Mouse (Mus musculus) hindbrain, embryonic 13.5 days (tissue): Measurements from ENCODE around the gene Prkg1. TPM values are rescaled to one million over a fixed set of nuclear protein-coding genes. Genes with fewer than 3 reads are reported as not detected.
"Not testable (repeated sequence)": the region's sequence is repeated elsewhere in the genome, so short reads cannot be mapped to it uniquely, and the experiment has no call there.

ENCODE experiments used
- ATAC-seq: fragments of 200-750 bp; cut with Nextera tagmentation; 2 replicates; pipeline ENCODE4 v1.8.0; 2017; ENCODE audit warnings: moderate TSS enrichment; ENCODE audit not compliant: low FRiP score
- H3K27ac ChIP-seq: fragments of 300-500 bp; sonication (generic); 2 replicates; pipeline ENCODE4 v1.5.1; 2015; ENCODE audit warnings: inconsistent platforms, mild to moderate bottlenecking, moderate library complexity
- H3K27me3 ChIP-seq: fragments of 300-500 bp; sonication (generic); 2 replicates; pipeline ENCODE4 v1.6.1; 2015; ENCODE audit warnings: mild to moderate bottlenecking, inconsistent platforms
- H3K36me3 ChIP-seq: fragments of 300-500 bp; sonication (generic); 2 replicates; pipeline ENCODE4 v1.6.1; 2015; ENCODE audit warnings: mild to moderate bottlenecking, inconsistent platforms
- H3K4me1 ChIP-seq: fragments of 300-500 bp; sonication (generic); replicated peaks from 2 replicates; pipeline ENCODE4 v1.6.1; 2015; ENCODE audit warnings: inconsistent platforms
- H3K4me2 ChIP-seq: fragments of 300-500 bp; sonication (generic); 2 replicates; pipeline ENCODE4 v1.6.1; 2015; ENCODE audit warnings: inconsistent platforms, mild to moderate bottlenecking, moderate library complexity
- H3K4me3 ChIP-seq: fragments of 300-500 bp; sonication (generic); 2 replicates; pipeline ENCODE4 v1.5.1; 2015; ENCODE audit warnings: mild to moderate bottlenecking, inconsistent platforms
- H3K9ac ChIP-seq: fragments of 300-500 bp; sonication (generic); 2 replicates; pipeline ENCODE4 v1.6.1; 2015; ENCODE audit warnings: mild to moderate bottlenecking, inconsistent platforms
- H3K9me3 ChIP-seq: fragments of 300-500 bp; sonication (generic); 2 replicates; pipeline ENCODE4 v1.6.1; 2016; ENCODE audit warnings: inconsistent platforms
- WGBS: fragments of 180-500 bp; shearing (Covaris S2); methylation state at CpG from one replicate; pipeline ENCODE4 v1.1.7; 2015; 5-methylcytosine and 5-hydroxymethylcytosine counted together
- polyA plus RNA-seq: library from polyadenylated mRNA; unstranded; fragments of >200 nt; fragmentation: Nextera tagmentation; extraction: Ambion mirVana; gene quantifications from 2 replicates; pipeline ENCODE4 v1.2.1, GENCODE M21; 2015

Gene Prkg1
- polyA plus RNA-seq, 1 experiment from 2014 or later, result 4.2 TPM

- Histone ChIP-seq H3K27ac (no peak overlapping the region), H3K9me3 (no peaks in the 10 kb centered on the region), H3K4me1 (no peaks in the 10 kb centered on the region), H3K9ac (no peak overlapping the region), H3K36me3 (no peaks in the 10 kb centered on the region), H3K4me3 (no peak overlapping the region), H3K4me2 (no peak overlapping the region), H3K27me3 (no peaks in the 10 kb centered on the region)
- no peak for ATAC-seq
- 52% methylated on average over 3 of the region's 3 CpGs for WGBS
These were observed 536.4 kb downstream of the Prkg1 start for GRCm38 (mm10) chr19:31228385-31228784.

GRCm38 (mm10) chr19:31223457-31223856 lies 541.4 kb downstream of the Prkg1 start:
- Histone ChIP-seq H3K36me3 (no peaks in the 10 kb centered on the region), H3K9ac (no peak overlapping the region), H3K4me1 (0 out of 2 replicates have a peak, but pooled peaks cover 3% of the 10 kb centered on the region), H3K9me3 (no peaks in the 10 kb centered on the region), H3K4me3 (no peak overlapping the region), H3K27me3 (no peaks in the 10 kb centered on the region), H3K27ac (no peak overlapping the region), H3K4me2 (no peak overlapping the region)
- no peak for ATAC-seq
- 92% methylated on average over 1 of the region's 1 CpGs for WGBS

GRCm38 (mm10) chr19:31219261-31219660 lies 545.6 kb downstream of the Prkg1 start:
- ATAC-seq, result not testable (repeated sequence)

GRCm38 (mm10) chr19:31210850-31211249 lies 554.0 kb downstream of the Prkg1 start:
- Histone ChIP-seq H3K27me3 (no peaks in the 10 kb centered on the region), H3K9me3 (no peaks in the 10 kb centered on the region), H3K4me2 (no peak overlapping the region), H3K4me3 (no peak overlapping the region), H3K27ac (no peak overlapping the region), H3K9ac (no peak overlapping the region), H3K36me3 (no peaks in the 10 kb centered on the region), H3K4me1 (no peaks in the 10 kb centered on the region)
- WGBS, result 75% methylated on average over 3 of the region's 3 CpGs
- no peak for ATAC-seq

More at GRCm38 (mm10) chr19:31219261-31219660, 545.6 kb downstream of the Prkg1 start:
- not testable (repeated sequence) for H3K36me3 ChIP-seq, H3K27me3 ChIP-seq, H3K4me1 ChIP-seq, H3K9me3 ChIP-seq, H3K27ac ChIP-seq, H3K4me2 ChIP-seq, H3K4me3 ChIP-seq, H3K9ac ChIP-seq
- WGBS, result 93% methylated on average over 4 of the region's 4 CpGs

- Histone ChIP-seq H3K4me2 (no peak overlapping the region), H3K27ac (no peak overlapping the region)
These were observed 554.4 kb downstream of the Prkg1 start for GRCm38 (mm10) chr19:31210449-31210848.

GRCm38 (mm10) chr19:31199583-31199982 lies 565.2 kb downstream of the Prkg1 start:
- no peak overlapping the region for H3K4me3 ChIP-seq
- H3K27me3 ChIP-seq, result no peaks in the 10 kb centered on the region
- no peak for ATAC-seq
- WGBS, result 48% methylated on average over 5 of the region's 5 CpGs
- no peak overlapping the region for H3K4me2 ChIP-seq
- H3K36me3 ChIP-seq, result no peaks in the 10 kb centered on the region
- no peak overlapping the region for H3K9ac ChIP-seq
- H3K27ac ChIP-seq, result no peak overlapping the region
- H3K9me3 ChIP-seq, result no peaks in the 10 kb centered on the region
- peaks cover 6% of the 10 kb centered on the region; the same call in 1 of the 2 replicates for H3K4me1 ChIP-seq

More at GRCm38 (mm10) chr19:31210449-31210848, 554.4 kb downstream of the Prkg1 start:
- Histone ChIP-seq H3K9ac (no peak overlapping the region), H3K4me3 (no peak overlapping the region), H3K27me3 (no peaks in the 10 kb centered on the region), H3K4me1 (no peaks in the 10 kb centered on the region), H3K9me3 (no peaks in the 10 kb centered on the region), H3K36me3 (no peaks in the 10 kb centered on the region)
- WGBS, result 66% methylated on average over 2 of the region's 2 CpGs
- 0 out of 2 replicates have a peak, but pooled peaks have one; percentile 13 for ATAC-seq

- no peak overlapping the region for H3K27ac ChIP-seq
- WGBS, result 70% methylated on average over 4 of the region's 4 CpGs
- H3K27me3 ChIP-seq, result no peaks in the 10 kb centered on the region
- no peaks in the 10 kb centered on the region for H3K36me3 ChIP-seq
- no peak overlapping the region for H3K9ac ChIP-seq
- H3K4me2 ChIP-seq, result no peak overlapping the region
- no peaks in the 10 kb centered on the region for H3K9me3 ChIP-seq
- no peak for ATAC-seq
- no peak overlapping the region for H3K4me3 ChIP-seq
- peaks cover 6% of the 10 kb centered on the region; the same call in 1 of the 2 replicates for H3K4me1 ChIP-seq
These were observed 566.4 kb downstream of the Prkg1 start for GRCm38 (mm10) chr19:31198461-31198860.

GRCm38 (mm10) chr19:31197076-31197475 lies 567.8 kb downstream of the Prkg1 start:
- no peaks in the 10 kb centered on the region for H3K36me3 ChIP-seq
- no peak for ATAC-seq

GRCm38 (mm10) chr19:31188559-31189218 lies 576.1 kb downstream of the Prkg1 start:
- Histone ChIP-seq H3K9ac (no peak overlapping the region), H3K27me3 (no peaks in the 10 kb centered on the region), H3K36me3 (no peaks in the 10 kb centered on the region), H3K4me1 (no peaks in the 10 kb centered on the region), H3K4me2 (no peak overlapping the region), H3K27ac (no peak overlapping the region), H3K9me3 (no peaks in the 10 kb centered on the region), H3K4me3 (no peak overlapping the region)
- 72% methylated on average over 6 of the region's 6 CpGs for WGBS
- no peak for ATAC-seq

More at GRCm38 (mm10) chr19:31197076-31197475, 567.8 kb downstream of the Prkg1 start:
- no peaks in the 10 kb centered on the region for H3K27me3 ChIP-seq
- H3K9me3 ChIP-seq, result no peaks in the 10 kb centered on the region
- no peak overlapping the region for H3K4me2 ChIP-seq
- no peak overlapping the region for H3K27ac ChIP-seq
- no peak overlapping the region for H3K4me3 ChIP-seq
- 90% methylated on average over 6 of the region's 6 CpGs for WGBS
- peaks cover 6% of the 10 kb centered on the region; the same call in 1 of the 2 replicates for H3K4me1 ChIP-seq
- H3K9ac ChIP-seq, result no peak overlapping the region

GRCm38 (mm10) chr19:31180757-31181156 lies 584.1 kb downstream of the Prkg1 start:
- H3K4me1 ChIP-seq, result no peaks in the 10 kb centered on the region
- H3K4me3 ChIP-seq, result no peak overlapping the region
- 88% methylated on average over 4 of the region's 4 CpGs for WGBS
- no peak overlapping the region for H3K27ac ChIP-seq
- no peak overlapping the region for H3K4me2 ChIP-seq
- no peak overlapping the region for H3K9ac ChIP-seq
- H3K9me3 ChIP-seq, result no peaks in the 10 kb centered on the region
- H3K36me3 ChIP-seq, result no peaks in the 10 kb centered on the region
- no peak for ATAC-seq
- no peaks in the 10 kb centered on the region for H3K27me3 ChIP-seq

- no peak overlapping the region for H3K9ac ChIP-seq
These were observed 587.4 kb downstream of the Prkg1 start for GRCm38 (mm10) chr19:31177279-31177922.

GRCm38 (mm10) chr19:31170985-31171384 lies 593.8 kb downstream of the Prkg1 start:
- no peak for ATAC-seq

More at GRCm38 (mm10) chr19:31177279-31177922, 587.4 kb downstream of the Prkg1 start:
- Histone ChIP-seq H3K36me3 (no peaks in the 10 kb centered on the region), H3K4me1 (no peaks in the 10 kb centered on the region), H3K9me3 (no peaks in the 10 kb centered on the region), H3K4me2 (no peak overlapping the region), H3K27me3 (no peaks in the 10 kb centered on the region), H3K4me3 (no peak overlapping the region), H3K27ac (no peak overlapping the region)
- 85% methylated on average over 8 of the region's 8 CpGs for WGBS
- no peak for ATAC-seq

More at GRCm38 (mm10) chr19:31170985-31171384, 593.8 kb downstream of the Prkg1 start:
- Histone ChIP-seq H3K4me1 (no peaks in the 10 kb centered on the region), H3K36me3 (no peaks in the 10 kb centered on the region), H3K27ac (no peak overlapping the region), H3K9ac (no peak overlapping the region), H3K4me2 (no peak overlapping the region), H3K9me3 (no peaks in the 10 kb centered on the region), H3K27me3 (no peaks in the 10 kb centered on the region), H3K4me3 (no peak overlapping the region)
- 57% methylated on average over 1 of the region's 1 CpGs for WGBS
